Mouse (Mus musculus): ENCODE results near the gene Gprc5c. TPM values are rescaled to one million over a fixed set of nuclear protein-coding genes. Genes with fewer than 3 reads are reported as not detected.

Gene Gprc5c
- polyA plus RNA-seq, 1 experiment from 2014 or later = 46.3 TPM

DNA sequence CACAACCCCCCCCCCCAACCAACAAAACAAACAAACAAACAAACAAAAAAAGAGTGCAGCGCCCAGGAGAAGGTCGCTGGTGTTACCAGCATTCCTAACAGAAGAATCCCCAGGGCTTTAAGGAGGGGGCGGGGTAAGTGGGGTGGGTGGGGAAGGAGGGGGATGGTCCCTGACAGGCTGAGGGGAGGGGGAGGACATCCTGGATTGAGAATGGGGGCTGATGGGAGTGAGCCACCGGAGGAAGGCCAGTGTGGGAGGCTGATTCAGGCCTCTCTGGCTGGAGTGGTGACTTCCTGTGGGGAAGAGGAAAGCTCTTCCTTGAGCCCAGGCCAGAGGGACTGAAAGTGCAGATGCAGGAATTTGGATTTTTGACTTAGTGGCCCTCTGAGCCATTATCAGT, 4.6 kb upstream of the Gprc5c start:
- DNase-seq (ENCODE audit: low spot score) = no peak
- Histone ChIP-seq H3K27ac (peak overlapping the region; percentile 60), H3K4me3 (no peak overlapping the region), H3K9me3 (0 out of 2 replicates have a peak, but pooled peaks cover 4% of the 10 kb centered on the region), H3K27me3 (ENCODE audit: insufficient read depth, poor library complexity, severe bottlenecking) (peaks cover 4% of the 10 kb centered on the region; the same call in 1 of the 2 replicates), H3K36me3 (no peaks in the 10 kb centered on the region), H3K4me1 (peaks cover 55% of the 10 kb centered on the region)
- WGBS = 63% methylated on average over 4 of the region's 4 CpGs

DNA sequence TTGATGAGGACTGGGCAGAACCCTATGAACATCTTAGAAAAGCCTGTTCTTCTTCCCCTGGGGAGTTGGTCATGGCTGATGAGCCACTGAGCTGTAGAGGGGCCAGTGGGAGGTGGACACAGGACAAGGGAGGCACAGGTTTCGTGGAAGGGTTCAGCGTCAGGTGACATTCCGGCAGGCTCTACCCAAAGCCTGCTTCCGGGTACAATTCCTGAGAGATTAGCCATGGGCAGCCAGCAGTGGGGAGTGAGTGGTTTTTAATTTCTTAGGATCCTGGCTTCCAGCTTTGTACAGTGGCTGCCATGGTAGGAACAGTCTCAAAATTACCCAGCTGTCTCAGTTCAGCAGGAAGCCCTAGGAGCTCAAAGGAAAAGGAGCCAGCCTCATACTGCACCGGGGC, 3.9 kb upstream of the Gprc5c start:
- Histone ChIP-seq H3K36me3 (no peaks in the 10 kb centered on the region), H3K4me1 (peaks cover 59% of the 10 kb centered on the region), H3K4me3 (no peak overlapping the region), H3K27ac (peak overlapping the region; percentile 60; the same call in 1 of the 2 replicates), H3K27me3 (ENCODE audit: insufficient read depth, poor library complexity, severe bottlenecking) (peaks cover 4% of the 10 kb centered on the region; the same call in 1 of the 2 replicates), H3K9me3 (no peaks in the 10 kb centered on the region)
- 84% methylated on average over 5 of the region's 5 CpGs for WGBS
- DNase-seq (ENCODE audit: low spot score) = no peak

DNA sequence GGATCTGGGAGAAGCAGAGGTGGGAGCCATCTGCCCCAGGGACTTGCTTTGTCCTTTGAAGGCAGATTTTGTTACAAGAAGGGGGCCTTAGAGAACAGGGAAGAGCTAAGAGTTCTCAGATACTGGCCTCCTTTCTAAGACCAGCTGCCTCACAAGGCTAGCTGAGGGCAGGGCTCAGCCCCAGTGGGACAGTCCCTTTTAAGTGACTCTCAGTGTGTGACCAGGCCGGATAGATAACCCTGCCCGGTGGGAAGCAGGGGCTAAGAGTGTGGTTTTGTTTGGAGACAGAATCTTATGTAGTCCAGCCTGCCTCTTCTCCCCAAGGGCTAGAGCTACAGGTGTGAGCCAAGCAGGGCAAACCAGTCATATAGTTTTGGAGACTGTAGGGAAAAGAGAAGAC, 1.4 kb upstream of the Gprc5c start:
- H3K36me3 ChIP-seq = no peaks in the 10 kb centered on the region
- H3K27ac ChIP-seq = peak overlapping the region; percentile 97
- H3K27me3 ChIP-seq (ENCODE audit: insufficient read depth, poor library complexity, severe bottlenecking) = peaks cover 4% of the 10 kb centered on the region; the same call in 1 of the 2 replicates
- 9% methylated on average over 2 of the region's 2 CpGs for WGBS
- H3K4me3 ChIP-seq = peak overlapping the region; percentile 85; the same call in 1 of the 2 replicates
- H3K4me1 ChIP-seq = peaks cover 59% of the 10 kb centered on the region
- no peak for DNase-seq (ENCODE audit: low spot score)
- H3K9me3 ChIP-seq = no peaks in the 10 kb centered on the region

DNA sequence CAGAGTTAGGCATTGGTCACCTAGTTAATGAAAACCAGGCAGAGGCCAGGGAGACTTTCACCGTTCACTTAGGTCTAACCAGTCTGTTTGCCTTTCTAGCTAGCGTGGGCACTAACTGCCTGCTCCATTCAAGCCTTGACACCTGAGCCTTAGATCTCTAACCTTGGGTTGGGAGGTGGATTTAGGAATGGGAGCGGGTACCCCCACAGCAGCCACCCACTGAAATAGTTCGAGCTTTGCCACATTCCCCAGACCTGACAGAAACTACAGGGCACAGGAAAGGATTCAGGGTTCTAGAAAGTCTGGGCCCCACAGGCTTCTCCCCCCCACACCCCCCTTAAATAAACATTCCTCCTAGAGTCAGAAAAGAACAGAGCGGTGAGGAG, 893 bp upstream of the Gprc5c start:
- peak overlapping the region; percentile 97 for H3K27ac ChIP-seq
- DNase-seq (ENCODE audit: low spot score) = no peak
- H3K4me1 ChIP-seq = peaks cover 54% of the 10 kb centered on the region
- H3K9me3 ChIP-seq = no peaks in the 10 kb centered on the region
- peaks cover 4% of the 10 kb centered on the region; the same call in 1 of the 2 replicates for H3K27me3 ChIP-seq (ENCODE audit: insufficient read depth, poor library complexity, severe bottlenecking)
- H3K4me3 ChIP-seq = peak overlapping the region; percentile 85
- 26% methylated on average over 5 of the region's 5 CpGs for WGBS
- H3K36me3 ChIP-seq = no peaks in the 10 kb centered on the region

DNA sequence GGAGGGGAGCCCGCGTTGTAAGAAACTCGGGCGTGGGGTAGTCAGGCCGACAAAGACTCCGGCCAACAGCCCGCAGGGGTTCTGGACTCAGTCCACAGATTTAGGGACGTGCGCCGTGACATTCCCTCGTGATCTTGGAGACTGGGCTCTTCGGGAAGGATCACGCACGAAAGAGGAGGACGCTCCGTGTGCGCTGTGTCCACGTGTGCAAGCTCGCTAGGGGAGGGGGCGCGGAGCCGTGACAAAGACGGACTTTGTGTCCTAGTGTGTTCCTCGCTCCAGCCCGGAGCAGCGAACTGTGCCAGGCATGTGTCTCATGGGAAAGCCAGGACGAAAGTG, 286 bp downstream of the Gprc5c start:
- H3K4me1 ChIP-seq = peaks cover 53% of the 10 kb centered on the region
- WGBS = 0% methylated on average over 27 of the region's 27 CpGs
- peak overlapping the region; percentile 85 for H3K4me3 ChIP-seq
- peaks cover 4% of the 10 kb centered on the region; the same call in 1 of the 2 replicates for H3K27me3 ChIP-seq (ENCODE audit: insufficient read depth, poor library complexity, severe bottlenecking)
- H3K36me3 ChIP-seq = 0 out of 2 replicates have a peak, but pooled peaks cover 2% of the 10 kb centered on the region
- H3K27ac ChIP-seq = peak overlapping the region; percentile 97
- DNase-seq (ENCODE audit: low spot score) = no peak
- no peaks in the 10 kb centered on the region for H3K9me3 ChIP-seq

DNA sequence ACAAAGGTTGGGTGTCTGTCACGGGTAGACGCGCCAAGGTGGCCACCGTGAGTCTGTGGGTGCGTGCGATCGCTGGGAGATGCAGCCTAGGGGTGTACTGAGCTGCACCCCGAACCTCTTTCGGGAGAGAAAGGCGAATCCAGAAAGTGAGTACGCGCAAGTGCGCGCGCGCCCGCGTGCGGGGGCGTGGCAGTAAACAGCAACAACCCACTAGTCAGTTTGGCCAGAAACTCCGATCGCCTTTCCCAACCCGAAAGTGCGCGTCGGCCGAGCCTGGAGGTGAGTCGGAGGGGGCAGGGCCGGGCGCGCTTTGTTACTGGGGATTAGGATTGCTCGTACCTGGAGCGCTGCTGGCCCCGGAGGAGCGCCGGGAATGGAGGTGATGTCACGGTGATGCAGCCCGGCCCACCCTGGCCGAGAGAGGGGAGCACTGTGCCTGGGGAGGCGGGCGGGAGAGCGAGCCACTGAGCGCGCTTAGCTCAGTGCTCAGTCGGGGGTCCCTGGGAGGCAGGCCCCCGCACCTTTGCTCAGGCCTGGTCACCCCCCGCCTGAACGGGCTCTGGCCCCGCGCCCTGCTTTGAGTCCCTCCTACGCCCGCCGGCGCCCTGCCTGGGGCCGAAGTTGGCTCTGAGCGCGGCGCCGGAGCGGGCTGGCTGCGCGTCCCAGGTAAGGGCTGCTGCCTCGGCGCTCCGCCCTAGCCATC, 807 bp downstream of the Gprc5c start:
- Histone ChIP-seq H3K36me3 (0 out of 2 replicates have a peak, but pooled peaks cover 4% of the 10 kb centered on the region), H3K27ac (peak overlapping the region; percentile 97), H3K4me3 (peak overlapping the region; percentile 85), H3K27me3 (ENCODE audit: insufficient read depth, poor library complexity, severe bottlenecking) (peaks cover 4% of the 10 kb centered on the region; the same call in 1 of the 2 replicates), H3K4me1 (peaks cover 48% of the 10 kb centered on the region), H3K9me3 (no peaks in the 10 kb centered on the region)
- peak; percentile 83 for DNase-seq (ENCODE audit: low spot score)
- WGBS = under 1% methylated on average over 63 of the region's 65 CpGs

DNA sequence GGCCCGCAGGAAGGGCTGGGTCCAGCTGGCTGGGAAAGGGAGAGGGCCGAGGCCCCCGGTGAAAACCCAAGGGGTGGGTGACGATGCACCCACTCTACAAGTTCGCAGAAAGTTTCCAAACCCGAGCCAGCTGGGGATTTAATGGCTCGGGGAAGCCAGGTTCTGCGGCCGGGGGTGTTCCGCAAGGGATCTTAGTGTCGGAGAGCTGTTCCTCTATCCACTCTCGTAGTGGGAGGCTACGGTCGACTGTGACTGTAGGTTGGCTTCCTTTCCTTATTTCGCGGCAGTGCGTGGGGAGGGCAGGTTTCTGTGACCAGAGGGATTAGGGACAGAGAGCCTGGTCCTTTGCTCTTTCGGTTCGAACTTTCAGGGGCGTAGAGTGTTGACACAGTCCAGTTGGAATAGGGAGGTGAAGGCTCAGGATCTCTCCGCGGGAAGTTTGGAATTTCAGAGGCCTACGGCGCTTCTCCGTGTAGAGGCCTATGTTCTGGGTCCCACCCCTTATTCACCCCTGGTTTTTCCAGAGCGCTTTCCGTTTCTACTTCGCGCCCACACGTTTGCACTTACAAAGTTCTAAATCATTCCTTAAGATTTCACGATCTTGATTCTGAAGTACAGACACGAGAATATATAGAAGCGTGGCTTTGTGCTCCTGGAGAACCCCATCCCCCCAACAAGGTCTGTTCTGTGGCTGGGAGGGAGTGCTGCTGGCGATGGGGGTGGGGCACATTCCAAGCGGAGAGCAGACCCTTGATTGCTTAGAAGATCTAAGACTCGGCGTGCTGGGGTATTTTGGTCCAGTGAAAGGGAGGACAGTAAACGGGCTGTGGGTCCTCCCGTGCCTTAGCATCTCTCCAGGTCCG, 1.6 kb downstream of the Gprc5c start:
- Histone ChIP-seq H3K27me3 (ENCODE audit: insufficient read depth, poor library complexity, severe bottlenecking) (peaks cover 4% of the 10 kb centered on the region; the same call in 1 of the 2 replicates), H3K4me1 (peaks cover 44% of the 10 kb centered on the region), H3K4me3 (peak overlapping the region; percentile 85), H3K27ac (peak overlapping the region; percentile 97), H3K36me3 (peaks cover 9% of the 10 kb centered on the region; the same call in 1 of the 2 replicates), H3K9me3 (no peaks in the 10 kb centered on the region)
- DNase-seq (ENCODE audit: low spot score) = peak; percentile 86
- WGBS = under 1% methylated on average over 40 of the region's 40 CpGs

DNA sequence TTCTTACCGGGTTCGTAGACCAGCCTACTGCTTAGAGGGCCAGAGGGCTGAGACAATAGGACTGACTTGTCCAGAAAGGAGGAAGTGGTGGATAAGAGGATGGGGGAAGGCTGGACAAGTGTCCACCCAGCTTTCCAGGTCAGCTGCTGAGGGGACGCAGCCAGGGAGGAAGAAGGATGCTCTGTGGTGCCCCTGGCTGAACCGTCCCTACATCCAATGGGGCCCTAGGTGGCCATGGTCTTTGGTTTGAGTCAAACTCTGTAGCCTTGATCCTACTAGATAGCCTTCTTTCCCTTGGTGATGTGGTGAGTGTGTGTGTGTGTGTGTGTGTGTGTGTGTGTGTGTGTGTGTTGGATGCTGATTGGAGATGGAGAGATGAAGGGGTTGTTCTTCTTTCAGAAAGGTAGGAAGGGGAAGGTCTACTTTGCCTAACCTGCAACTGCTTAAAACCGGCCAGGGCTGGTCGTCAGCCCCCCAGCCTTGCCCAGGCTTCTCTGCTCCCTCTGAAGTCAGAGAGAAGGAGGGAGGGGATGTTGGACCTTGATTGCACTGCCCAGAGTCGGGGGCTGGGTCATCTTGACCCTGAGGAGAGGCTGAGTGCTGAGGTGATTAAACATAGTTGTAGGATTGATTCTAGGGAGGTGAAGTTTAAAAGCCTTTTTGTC, 2.4 kb downstream of the Gprc5c start:
- Histone ChIP-seq H3K4me3 (peak overlapping the region; percentile 85), H3K9me3 (no peaks in the 10 kb centered on the region), H3K36me3 (peaks cover 9% of the 10 kb centered on the region; the same call in 1 of the 2 replicates), H3K27ac (peak overlapping the region; percentile 97), H3K27me3 (ENCODE audit: insufficient read depth, poor library complexity, severe bottlenecking) (peaks cover 4% of the 10 kb centered on the region; the same call in 1 of the 2 replicates), H3K4me1 (peaks cover 44% of the 10 kb centered on the region)
- DNase-seq (ENCODE audit: low spot score) = no peak
- WGBS = 4% methylated on average over 7 of the region's 7 CpGs

DNA sequence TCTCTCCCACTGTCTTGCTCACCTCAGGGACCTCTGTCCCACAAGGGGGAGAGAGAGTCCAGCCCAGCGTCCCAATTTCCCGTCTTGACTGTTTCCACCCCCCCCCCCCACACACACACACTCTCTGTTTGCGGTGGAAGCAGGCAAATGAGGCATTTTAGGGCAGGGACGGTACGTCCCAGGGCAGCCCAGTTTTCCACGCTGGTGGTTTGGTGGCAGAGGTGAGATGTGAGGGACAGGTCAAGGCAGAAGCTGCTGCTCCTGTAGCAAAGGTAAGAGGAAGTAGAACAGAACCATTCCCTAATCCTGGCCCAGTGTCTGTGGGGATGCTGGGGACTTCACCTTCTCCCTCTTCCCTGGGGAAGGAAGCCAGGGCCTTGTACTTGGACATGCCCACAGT, 3.6 kb downstream of the Gprc5c start:
- Histone ChIP-seq H3K4me1 (peaks cover 39% of the 10 kb centered on the region), H3K27ac (peak overlapping the region; percentile 59), H3K4me3 (no peak overlapping the region), H3K36me3 (peaks cover 12% of the 10 kb centered on the region; the same call in 1 of the 2 replicates), H3K9me3 (no peaks in the 10 kb centered on the region), H3K27me3 (ENCODE audit: insufficient read depth, poor library complexity, severe bottlenecking) (no peaks in the 10 kb centered on the region)
- whole genome bisulfite sequencing = 73% methylated on average over 6 of the region's 6 CpGs
- DNase-seq (ENCODE audit: low spot score) = no peak

DNA sequence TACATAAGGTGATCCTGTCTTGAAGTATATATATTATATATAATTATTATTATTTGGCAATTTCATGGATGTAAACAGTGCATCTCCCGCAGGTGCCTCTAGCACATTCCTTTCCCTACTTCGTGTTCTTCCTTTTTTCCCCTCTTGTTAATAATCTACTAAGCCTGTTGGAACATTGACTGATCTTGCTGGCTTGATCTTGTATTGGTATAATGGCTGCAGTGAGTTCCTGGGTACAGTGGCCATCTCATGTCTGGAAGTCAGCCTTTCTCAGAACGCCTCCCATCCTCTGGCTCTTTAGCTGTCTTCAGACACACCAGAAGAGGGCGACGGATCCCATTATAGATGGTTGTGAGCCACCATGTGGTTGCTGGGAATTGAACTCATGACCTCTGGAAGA, 5.2 kb downstream of the Gprc5c start:
- WGBS = 88% methylated on average over 5 of the region's 5 CpGs

DNA sequence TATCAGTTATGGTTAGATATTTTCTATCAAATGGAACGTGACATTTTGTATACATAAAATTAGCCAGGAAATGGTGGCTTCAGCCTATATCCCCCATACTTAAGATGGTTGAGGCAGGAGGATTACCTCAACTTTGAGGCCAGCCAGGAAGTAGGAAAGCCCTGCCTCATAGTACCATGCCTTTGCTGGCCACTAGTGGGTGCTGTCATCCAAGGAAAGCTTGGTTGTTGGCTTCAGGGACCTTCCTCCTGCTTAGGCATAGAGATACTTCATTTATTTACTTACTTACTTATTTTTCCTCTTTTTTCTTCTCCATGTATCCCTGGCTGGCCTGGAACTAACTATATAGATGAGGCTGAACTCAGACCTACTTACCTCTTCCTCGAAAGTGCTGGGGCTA, 7.7 kb downstream of the Gprc5c start:
- peaks cover 24% of the 10 kb centered on the region for H3K36me3 ChIP-seq
- H3K27me3 ChIP-seq (ENCODE audit: insufficient read depth, poor library complexity, severe bottlenecking) = no peaks in the 10 kb centered on the region
- 82% methylated on average over 2 of the region's 2 CpGs for WGBS
- no peak overlapping the region for H3K27ac ChIP-seq
- peaks cover 4% of the 10 kb centered on the region; the same call in 1 of the 2 replicates for H3K4me1 ChIP-seq
- no peaks in the 10 kb centered on the region for H3K9me3 ChIP-seq
- H3K4me3 ChIP-seq = no peak overlapping the region
- DNase-seq (ENCODE audit: low spot score) = no peak

More for the DNA sequence above, 5.2 kb downstream of the Gprc5c start:
- Histone ChIP-seq H3K4me3 (no peak overlapping the region), H3K36me3 (peaks cover 12% of the 10 kb centered on the region; the same call in 1 of the 2 replicates), H3K27ac (no peak overlapping the region), H3K9me3 (no peaks in the 10 kb centered on the region), H3K4me1 (peaks cover 24% of the 10 kb centered on the region), H3K27me3 (ENCODE audit: insufficient read depth, poor library complexity, severe bottlenecking) (no peaks in the 10 kb centered on the region)
- DNase-seq (ENCODE audit: low spot score) = no peak

DNA sequence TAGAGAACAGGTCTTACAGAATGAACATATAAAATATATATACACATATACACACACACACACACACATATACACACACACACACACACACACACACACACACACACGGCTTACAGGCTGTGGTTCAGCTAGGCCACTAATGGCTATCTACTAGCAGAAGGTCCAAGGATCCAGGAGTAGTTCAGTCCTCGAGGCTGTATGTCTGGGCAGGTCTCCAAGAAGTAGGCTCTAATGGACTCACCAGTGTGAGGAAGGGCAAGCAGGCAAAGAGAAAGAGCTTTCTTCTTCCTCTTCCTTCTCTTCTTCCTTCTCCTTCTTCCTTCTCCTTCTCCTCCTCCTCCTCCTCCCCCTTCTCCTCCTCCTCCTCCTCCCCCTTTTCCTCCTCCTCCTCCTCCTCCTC, 10.1 kb downstream of the Gprc5c start:
- no peak overlapping the region for H3K27ac ChIP-seq
- no peak overlapping the region for H3K4me3 ChIP-seq
- WGBS = 71% methylated on average over 2 of the region's 2 CpGs
- no peaks in the 10 kb centered on the region for H3K9me3 ChIP-seq
- H3K4me1 ChIP-seq = peaks cover 9% of the 10 kb centered on the region
- no peak for DNase-seq (ENCODE audit: low spot score)
- H3K27me3 ChIP-seq (ENCODE audit: insufficient read depth, poor library complexity, severe bottlenecking) = no peaks in the 10 kb centered on the region
- peaks cover 38% of the 10 kb centered on the region for H3K36me3 ChIP-seq
